Mouse (Mus musculus) megakaryocyte, embryonic 14.5 days (primary cell): ENCODE data around the gene Garnl3.

Experiments used
- FLI1 ChIP-seq: IDR thresholded peaks from 2 replicates; pipeline ENCODE4 v1.6.1; 2012; ENCODE audit warnings: low read length, inconsistent platforms, mixed read lengths
- GATA1 ChIP-seq: IDR thresholded peaks from 3 replicates; pipeline ENCODE4 v1.6.1; 2012; ENCODE audit warnings: mixed read lengths, low read length, inconsistent platforms, borderline replicate concordance

DNA sequence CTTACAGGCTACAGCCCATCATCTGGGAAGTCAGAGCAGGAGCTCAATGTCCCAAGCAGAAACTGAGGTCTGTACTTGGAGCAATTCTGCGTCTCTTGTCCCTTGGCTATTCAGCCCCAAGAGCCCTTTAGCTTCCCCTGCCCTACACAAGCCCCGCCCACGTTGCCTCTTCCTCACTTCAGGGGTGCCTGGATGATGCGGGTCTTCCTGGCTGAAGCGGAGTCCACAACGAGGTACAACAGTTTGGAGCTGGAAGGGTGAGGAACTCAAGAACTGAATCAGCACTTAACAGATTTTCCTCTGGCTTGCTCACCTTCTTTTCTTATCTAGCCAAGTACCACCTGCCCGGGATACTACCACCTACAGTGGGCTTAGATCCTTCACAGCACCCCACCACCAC lies 852 bp upstream of the Garnl3 start:
- TF ChIP-seq GATA1: no peak
- no peak for TF ChIP-seq FLI1
